Mouse (Mus musculus): ENCODE measurements at regions not wholly inside any gene's neighbourhood (a gene's known extent, or its start where the extent isn't known, plus 50 kb on each side); places are given as distances from the start of the nearest gene placed in this dataset.

DNA sequence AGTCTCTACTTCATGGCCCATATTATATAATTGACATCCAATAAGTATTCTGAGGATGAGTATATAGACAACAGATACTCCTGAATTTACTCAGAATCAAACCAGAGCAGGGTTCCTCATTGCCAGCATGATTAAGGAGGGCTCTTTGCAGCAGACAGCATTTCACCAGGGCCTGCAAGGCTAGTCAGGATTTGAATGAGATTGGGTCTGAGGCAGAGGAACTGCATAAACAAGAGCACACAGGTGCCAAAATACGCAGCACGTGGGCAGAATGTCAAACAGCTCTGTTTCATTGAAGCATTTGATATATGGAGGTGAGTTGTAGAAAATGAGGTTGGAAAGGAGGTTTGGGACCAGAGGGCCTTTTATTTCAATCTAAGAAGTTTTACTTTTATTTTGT, 387.5 kb upstream of the Tenm2 start:
- DNase-seq: no peak

- DNase-seq: no peak
These were observed 364.8 kb upstream of the Tenm2 start for GRCm38 (mm10) chr11:37600533-37600932.

GRCm38 (mm10) chr11:37582236-37582635, 346.5 kb upstream of the Tenm2 start:
- no peak for DNase-seq

GRCm38 (mm10) chr11:37533624-37534023, 297.9 kb upstream of the Tenm2 start:
- DNase-seq: no peak

GRCm38 (mm10) chr11:37532476-37532875, 296.7 kb upstream of the Tenm2 start:
- peak; percentile 48 to 74 for DNase-seq

DNA sequence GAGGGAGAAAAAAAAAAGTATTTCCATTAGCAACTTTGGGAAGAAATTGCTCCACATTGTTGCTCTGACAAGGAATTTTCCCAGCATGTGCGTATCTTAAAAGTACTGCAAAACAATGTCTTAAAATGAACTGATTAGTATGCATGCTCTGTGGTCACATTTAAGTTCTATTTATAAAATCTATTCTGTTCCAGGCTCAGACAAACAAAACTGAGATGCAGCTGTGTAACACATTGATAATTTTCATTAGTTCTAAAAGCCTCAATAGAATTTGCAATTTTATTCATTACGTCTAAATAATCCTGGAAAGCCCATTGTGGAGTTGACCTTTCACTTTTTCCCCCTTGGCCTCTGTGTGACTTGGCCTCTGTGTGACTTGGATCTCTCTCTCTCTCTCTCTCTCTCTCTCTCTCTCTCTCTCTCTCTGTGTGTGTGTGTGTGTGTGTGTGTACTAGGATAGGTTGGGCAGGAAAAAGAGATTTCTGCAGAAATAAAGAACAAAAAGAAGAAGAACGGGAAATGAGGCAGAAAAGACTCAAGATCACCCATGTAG, 262.8 kb upstream of the Tenm2 start:
- DNase-seq: no peak

- DNase-seq: no peak
These were observed 262.1 kb upstream of the Tenm2 start for GRCm38 (mm10) chr11:37497874-37498273.

DNA sequence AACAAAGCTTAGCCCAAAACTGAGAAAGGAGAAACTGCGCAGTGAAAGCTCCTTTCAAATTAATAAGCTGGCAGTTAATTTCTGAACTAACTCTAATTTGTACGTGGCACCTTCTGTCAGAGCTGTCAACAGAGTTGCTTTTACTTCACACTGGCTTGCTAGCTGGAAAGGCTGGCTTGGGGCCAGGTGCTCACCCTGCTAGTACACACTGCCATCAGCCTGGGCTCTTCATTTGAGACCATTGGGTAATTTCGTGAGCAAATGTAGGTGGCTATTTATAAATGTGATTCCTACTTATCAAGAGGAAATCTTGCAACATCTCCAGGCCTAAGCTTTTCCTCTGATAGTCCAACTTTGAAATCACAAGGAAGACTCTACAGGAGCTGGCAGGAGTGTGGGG, 244.5 kb upstream of the Tenm2 start:
- DNase-seq: peak; percentile 2 to 10

DNA sequence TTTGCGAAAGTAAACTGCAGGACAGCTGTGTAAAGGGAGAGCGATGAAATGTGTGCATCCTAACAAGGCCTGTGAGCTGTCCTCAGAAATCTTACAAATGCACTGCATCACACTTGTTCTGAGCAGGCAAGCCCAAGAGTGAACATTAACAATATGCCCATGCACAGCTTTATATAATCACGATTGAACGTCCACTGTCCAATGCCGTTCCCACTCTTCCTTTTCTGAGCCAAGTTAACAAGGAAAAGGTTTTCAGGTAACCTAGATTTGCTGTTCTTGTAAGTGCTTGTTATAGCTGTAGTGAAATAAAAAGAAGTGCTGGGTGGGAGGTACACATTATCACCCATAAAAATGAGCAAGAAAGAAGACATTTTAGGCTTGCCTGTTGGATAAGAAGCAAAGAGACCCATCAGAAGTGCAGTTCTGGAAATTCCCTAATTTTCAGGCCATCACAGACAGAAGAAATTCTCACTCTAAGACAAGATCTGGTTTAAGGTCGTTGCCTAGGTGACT, 243.3 kb upstream of the Tenm2 start:
- DNase-seq: no peak

DNA sequence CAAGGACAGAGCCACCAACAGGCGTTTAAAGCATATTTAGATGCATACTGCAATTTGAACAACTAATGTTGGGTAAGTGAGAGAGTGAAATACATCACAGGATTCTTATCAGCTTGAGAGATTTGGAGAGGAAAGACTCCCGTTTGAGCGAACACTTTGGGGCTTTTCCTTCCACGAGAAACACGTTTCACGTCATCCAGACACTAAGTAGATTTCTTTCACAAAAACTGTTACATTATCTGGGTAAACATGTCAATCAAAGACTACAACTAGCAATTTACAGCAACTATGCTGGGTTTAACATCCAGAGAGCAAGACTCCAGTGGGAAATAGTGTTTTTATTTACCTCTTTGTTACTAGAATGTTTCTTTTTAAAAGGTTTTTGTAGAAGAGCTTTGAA, 238.3 kb upstream of the Tenm2 start:
- no peak for DNase-seq

DNA sequence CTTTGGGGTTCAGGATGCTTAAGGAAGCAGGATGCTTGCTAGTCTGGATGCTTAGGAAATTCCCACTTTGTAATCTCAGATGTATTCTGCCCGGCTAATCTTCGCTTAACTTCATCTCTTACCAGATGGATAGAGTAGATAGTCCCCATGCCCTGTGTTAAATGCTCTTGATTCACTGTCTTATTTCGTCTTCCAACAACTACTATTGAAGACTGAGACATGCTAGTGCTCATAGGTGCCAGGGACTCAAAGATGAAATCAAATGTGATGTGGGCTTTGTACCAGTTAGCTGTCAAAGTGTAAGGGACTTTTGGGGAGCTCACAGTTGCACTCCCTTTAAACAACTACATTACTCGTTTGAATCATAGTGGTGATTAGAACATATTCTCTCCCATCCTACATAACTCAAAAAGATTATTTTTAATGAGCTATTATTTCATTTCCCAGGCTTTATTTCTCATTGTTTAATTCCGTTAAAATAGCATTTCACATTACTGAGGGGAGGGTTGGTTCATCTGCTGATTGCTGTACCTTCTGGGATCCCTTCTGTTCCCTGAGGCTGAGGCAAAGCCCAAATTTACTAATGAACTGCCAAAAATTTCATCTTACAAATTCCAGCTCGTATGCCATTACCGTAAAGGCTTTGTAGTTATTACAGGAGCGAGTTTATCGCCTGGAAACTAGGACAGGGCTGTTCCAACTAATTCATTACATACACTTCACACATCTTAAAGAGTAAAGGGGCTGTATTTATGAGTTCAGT, 228.1 kb upstream of the Tenm2 start:
- no peak for DNase-seq

- DNase-seq: no peak
These were observed 226.6 kb upstream of the Tenm2 start for GRCm38 (mm10) chr11:37462375-37462774.

DNA sequence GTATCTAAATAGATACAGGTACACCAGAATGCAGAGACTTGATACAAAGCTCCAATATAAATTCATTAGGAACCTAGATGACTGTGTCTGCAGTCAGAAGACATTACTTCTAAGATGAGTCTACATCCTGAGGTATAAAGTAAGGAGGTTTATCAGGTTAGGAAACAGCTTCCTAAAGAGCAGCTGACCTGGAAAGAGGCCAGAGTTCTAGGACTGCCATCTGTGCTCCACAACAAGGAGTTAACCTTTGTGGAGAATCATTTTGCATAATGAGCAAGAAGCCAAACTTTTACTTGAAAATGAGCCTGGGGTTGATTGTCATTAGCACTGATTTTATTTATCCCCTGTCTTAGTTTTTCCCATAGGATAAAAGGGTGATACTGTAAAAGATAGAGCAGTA, 211.6 kb upstream of the Tenm2 start:
- DNase-seq: no peak

DNA sequence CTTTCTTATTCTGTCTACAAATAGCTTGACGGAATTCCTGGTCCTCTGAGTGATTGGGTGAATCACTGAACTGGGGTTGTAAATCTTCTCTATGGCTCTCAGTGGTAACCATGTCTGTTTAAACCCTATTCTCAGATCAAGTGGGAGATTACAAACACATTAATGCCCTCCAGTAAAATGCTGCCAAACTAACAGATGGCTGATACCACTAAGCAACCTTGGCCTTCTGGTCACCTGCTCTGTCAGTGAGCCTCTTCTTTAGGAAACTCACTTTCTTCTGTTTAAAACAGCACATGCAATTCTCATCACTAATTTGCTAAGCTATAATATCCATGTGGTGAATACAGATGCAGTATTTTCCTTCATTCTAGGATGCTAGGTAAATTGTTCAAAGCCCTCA, 210.9 kb upstream of the Tenm2 start:
- no peak for DNase-seq

- DNase-seq: no peak
These were observed 207.0 kb upstream of the Tenm2 start for GRCm38 (mm10) chr11:37442781-37443180.

- DNase-seq: no peak
These were observed 198.8 kb upstream of the Tenm2 start for GRCm38 (mm10) chr11:37434600-37434999.

- no peak for DNase-seq
These were observed 188.8 kb upstream of the Tenm2 start for GRCm38 (mm10) chr11:37424312-37425169.

GRCm38 (mm10) chr11:37412868-37413267, 177.1 kb upstream of the Tenm2 start:
- no peak for DNase-seq

DNA sequence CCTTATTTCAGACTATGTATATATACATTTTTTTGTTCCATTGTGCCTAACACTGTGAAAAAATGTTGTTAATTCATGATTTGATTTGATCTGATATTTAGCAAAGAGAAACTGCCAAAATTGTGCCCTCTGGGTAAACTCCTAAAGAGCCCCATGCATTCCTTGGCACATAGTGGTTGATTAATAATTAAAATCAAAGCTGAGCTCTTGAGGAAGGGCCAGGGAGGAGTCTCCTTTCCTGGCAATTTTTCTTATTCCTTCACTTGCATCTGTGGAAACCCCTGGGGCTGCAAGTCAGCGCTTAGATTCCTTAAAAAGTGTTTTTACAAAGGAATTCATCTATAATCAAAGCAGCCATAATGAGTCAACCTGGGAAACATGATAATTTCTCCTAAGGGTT, 132.2 kb upstream of the Tenm2 start:
- no peak for DNase-seq

GRCm38 (mm10) chr11:37364430-37364829, 128.7 kb upstream of the Tenm2 start:
- DNase-seq: peak in 1 of 2 experiments; percentile 1

DNA sequence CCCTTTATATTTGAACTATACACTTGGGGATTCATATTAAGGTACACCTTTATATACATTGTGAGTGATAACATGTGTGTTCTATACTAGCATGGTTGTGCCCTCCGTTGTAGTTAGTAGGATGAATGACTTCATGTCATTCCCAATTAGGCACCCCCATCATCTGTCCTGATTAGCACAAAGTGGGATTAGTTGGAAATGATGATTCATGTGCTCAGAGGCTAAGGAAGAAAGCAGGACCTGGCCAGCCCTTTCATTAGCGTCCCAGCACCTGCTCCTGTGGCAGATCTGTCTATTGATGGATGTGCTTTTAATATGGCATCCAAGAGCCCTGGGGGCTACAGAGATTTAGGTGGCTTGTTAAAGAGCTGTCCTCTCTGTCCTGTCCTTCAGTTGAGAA, 119.3 kb upstream of the Tenm2 start:
- no peak for DNase-seq

DNA sequence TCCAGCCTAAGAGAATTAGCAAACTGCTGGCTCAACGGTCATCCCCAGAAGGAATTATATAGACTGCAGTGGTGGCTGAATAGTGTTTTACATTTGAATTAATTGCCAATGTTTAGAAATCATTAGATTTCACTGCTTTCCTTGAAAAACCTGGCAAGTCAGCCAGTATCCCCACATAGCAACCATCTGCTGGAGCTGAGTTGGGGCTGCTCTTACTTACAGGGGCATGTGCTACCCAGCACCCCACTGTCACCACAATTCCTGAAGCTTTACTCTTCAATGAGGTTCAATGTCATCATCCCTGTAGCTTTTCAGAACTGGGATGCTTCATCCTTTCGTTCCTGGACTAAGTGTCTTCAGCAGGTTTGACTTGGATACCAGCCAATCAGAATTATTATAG, 73.9 kb upstream of the Tenm2 start:
- no peak for DNase-seq

- DNase-seq: no peak
These were observed 70.9 kb upstream of the Tenm2 start for GRCm38 (mm10) chr11:37306656-37307055.
